Mouse (Mus musculus): ENCODE measurements around the gene Jun. TPM values are rescaled to one million over a fixed set of nuclear protein-coding genes. Genes with fewer than 3 reads are reported as not detected.

Gene Jun
- polyA plus RNA-seq, 1 experiment: 4.1 TPM

DNA sequence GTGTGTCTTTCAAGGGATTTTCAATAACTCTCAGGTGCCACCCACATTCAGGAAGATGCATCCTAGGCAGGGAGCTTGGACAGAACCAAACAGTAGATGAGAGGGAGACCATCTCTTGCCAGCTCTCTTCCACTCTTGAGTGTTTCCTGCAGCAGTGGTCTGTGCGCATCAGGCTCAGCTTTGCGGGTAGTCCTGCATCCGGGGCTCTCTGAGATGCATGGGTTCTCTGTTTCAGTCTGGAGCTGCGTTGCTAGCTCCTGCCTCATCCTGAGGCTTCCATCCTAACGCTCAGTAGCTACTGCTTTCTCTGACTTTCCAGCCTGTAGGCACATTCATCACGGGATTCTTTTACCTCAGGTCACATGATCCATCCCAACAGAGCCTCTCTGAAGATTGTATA, 43.9 kb upstream of the Jun start:
- Histone ChIP-seq H3K36me3 (ENCODE audit: control insufficient read depth, insufficient read depth, low read length) (no peaks in the 10 kb centered on the region), H3K27ac (ENCODE audit: control insufficient read depth, insufficient read depth, low read depth, low read length) (no peak overlapping the region), H3K4me3 (ENCODE audit: control insufficient read depth, low read depth, low read length) (no peak overlapping the region), H3K27me3 (ENCODE audit: control insufficient read depth, insufficient read depth, low read length) (no peaks in the 10 kb centered on the region), H3K4me1 (ENCODE audit: control insufficient read depth, insufficient read depth, low read length) (no peaks in the 10 kb centered on the region)
- TF ChIP-seq POLR2A (IDR thresholded peaks at IDR 0.05; ENCODE audit: control insufficient read depth, low read depth, low read length): no peak
- TF ChIP-seq CTCF (IDR thresholded peaks at IDR 0.05; ENCODE audit: control insufficient read depth, insufficient read depth, insufficient replicate concordance, low read depth, low read length): no peak

DNA sequence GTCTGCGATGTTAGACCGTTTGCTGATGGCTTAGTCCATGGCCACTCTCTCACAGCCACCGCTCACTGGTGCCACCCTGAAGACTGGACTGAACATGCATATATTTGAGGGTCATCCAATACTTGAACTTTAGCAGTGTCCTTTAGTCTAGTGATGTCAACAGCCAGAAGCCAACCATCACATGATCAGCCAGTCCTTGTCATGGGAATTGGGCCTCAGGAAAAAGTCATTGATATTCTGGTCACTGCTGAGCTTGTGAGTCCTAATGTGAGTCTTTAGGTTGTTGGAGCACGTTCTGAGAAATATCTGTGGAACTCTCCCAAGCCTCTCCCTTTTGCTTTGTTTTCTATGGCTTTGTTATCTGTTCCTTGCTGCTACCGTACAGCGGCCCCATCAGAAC, 43.3 kb upstream of the Jun start:
- no peak overlapping the region for H3K27ac ChIP-seq (ENCODE audit: control insufficient read depth, insufficient read depth, low read depth, low read length)

DNA sequence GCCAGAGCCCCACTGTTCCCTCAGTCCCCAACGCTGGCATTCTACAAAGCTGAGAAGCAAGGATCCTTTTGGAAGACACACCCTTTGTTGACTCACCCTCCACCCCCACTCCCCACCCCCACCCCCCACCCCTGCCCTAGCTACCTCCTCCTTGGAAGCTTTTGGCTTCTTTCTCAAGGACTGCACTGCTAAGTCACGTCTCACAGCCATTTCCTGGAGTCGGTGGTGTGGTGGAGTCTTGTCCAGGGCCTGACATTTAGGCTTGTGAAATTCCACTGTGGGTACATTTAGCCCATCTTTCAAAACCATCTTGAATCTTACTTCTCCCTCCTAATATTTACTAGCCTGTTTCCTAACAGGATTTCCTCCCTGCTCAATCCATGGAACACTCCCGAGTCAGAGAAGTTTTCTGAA, 42.7 kb upstream of the Jun start:
- Histone ChIP-seq H3K36me3 (ENCODE audit: control insufficient read depth, insufficient read depth, low read length) (no peaks in the 10 kb centered on the region), H3K4me1 (ENCODE audit: control insufficient read depth, insufficient read depth, low read length) (no peaks in the 10 kb centered on the region), H3K4me3 (ENCODE audit: control insufficient read depth, low read depth, low read length) (no peak overlapping the region), H3K27ac (ENCODE audit: control insufficient read depth, insufficient read depth, low read depth, low read length) (no peak overlapping the region), H3K27me3 (ENCODE audit: control insufficient read depth, insufficient read depth, low read length) (no peaks in the 10 kb centered on the region)
- no peak for TF ChIP-seq CTCF (IDR thresholded peaks at IDR 0.05; ENCODE audit: control insufficient read depth, insufficient read depth, insufficient replicate concordance, low read depth, low read length)
- TF ChIP-seq POLR2A (IDR thresholded peaks at IDR 0.05; ENCODE audit: control insufficient read depth, low read depth, low read length): no peak

More for the DNA sequence above, 43.3 kb upstream of the Jun start:
- no peaks in the 10 kb centered on the region for H3K4me1 ChIP-seq (ENCODE audit: control insufficient read depth, insufficient read depth, low read length)
- TF ChIP-seq POLR2A (IDR thresholded peaks at IDR 0.05; ENCODE audit: control insufficient read depth, low read depth, low read length): no peak
- no peak for TF ChIP-seq CTCF (IDR thresholded peaks at IDR 0.05; ENCODE audit: control insufficient read depth, insufficient read depth, insufficient replicate concordance, low read depth, low read length)
- H3K4me3 ChIP-seq (ENCODE audit: control insufficient read depth, low read depth, low read length): no peak overlapping the region
- no peaks in the 10 kb centered on the region for H3K36me3 ChIP-seq (ENCODE audit: control insufficient read depth, insufficient read depth, low read length)
- H3K27me3 ChIP-seq (ENCODE audit: control insufficient read depth, insufficient read depth, low read length): no peaks in the 10 kb centered on the region

DNA sequence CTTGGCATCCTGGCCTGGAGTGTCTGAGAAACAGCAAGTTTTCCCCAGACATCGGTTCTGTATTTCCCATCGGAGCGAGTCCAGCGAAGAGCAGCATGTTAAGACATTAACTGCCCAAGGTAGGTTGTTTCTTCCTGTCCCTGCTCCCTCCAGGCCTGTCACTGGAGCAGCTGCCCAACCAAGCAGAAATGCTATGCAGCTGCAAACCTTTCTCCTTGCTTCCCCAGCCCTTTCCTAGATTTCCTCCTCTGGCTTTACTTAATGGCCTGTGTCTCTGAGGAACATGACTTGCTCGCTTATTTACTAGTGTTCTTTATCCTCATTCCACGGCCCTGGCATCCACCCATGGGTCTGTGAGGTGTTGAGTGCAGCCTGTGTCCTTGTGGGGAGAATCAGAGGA, 41.6 kb upstream of the Jun start:
- no peak overlapping the region for H3K4me3 ChIP-seq (ENCODE audit: control insufficient read depth, low read depth, low read length)
- no peaks in the 10 kb centered on the region for H3K27me3 ChIP-seq (ENCODE audit: control insufficient read depth, insufficient read depth, low read length)
- TF ChIP-seq POLR2A (IDR thresholded peaks at IDR 0.05; ENCODE audit: control insufficient read depth, low read depth, low read length): no peak
- no peaks in the 10 kb centered on the region for H3K4me1 ChIP-seq (ENCODE audit: control insufficient read depth, insufficient read depth, low read length)
- H3K36me3 ChIP-seq (ENCODE audit: control insufficient read depth, insufficient read depth, low read length): no peaks in the 10 kb centered on the region
- no peak overlapping the region for H3K27ac ChIP-seq (ENCODE audit: control insufficient read depth, insufficient read depth, low read depth, low read length)

DNA sequence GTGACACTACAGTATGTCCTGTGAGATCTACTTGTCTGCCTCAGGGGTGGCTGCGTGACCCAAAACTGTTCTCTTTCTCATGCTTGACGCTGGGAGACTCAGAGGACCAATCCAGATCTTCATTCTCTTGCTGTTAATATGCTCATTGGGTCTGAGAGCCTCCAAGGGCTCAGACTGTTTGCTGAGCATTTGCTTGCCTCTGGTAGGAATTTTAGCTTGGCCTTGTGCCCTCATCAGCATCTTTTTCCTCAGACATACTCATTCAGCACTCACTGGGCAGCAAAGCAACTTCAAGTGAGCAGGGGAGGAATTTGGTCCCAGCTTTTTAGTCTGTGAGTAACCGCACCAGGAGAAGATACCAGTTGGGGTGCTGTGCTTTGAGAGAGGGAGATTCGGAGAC, 40.5 kb upstream of the Jun start:
- Histone ChIP-seq H3K4me1 (ENCODE audit: control insufficient read depth, insufficient read depth, low read length) (no peaks in the 10 kb centered on the region), H3K36me3 (ENCODE audit: control insufficient read depth, insufficient read depth, low read length) (no peaks in the 10 kb centered on the region), H3K27ac (ENCODE audit: control insufficient read depth, insufficient read depth, low read depth, low read length) (no peak overlapping the region), H3K4me3 (ENCODE audit: control insufficient read depth, low read depth, low read length) (no peak overlapping the region; the same call in 1 of the 2 replicates), H3K27me3 (ENCODE audit: control insufficient read depth, insufficient read depth, low read length) (no peaks in the 10 kb centered on the region)
- TF ChIP-seq CTCF (IDR thresholded peaks at IDR 0.05; ENCODE audit: control insufficient read depth, insufficient read depth, insufficient replicate concordance, low read depth, low read length) (no peak), POLR2A (IDR thresholded peaks at IDR 0.05; ENCODE audit: control insufficient read depth, low read depth, low read length) (no peak)

DNA sequence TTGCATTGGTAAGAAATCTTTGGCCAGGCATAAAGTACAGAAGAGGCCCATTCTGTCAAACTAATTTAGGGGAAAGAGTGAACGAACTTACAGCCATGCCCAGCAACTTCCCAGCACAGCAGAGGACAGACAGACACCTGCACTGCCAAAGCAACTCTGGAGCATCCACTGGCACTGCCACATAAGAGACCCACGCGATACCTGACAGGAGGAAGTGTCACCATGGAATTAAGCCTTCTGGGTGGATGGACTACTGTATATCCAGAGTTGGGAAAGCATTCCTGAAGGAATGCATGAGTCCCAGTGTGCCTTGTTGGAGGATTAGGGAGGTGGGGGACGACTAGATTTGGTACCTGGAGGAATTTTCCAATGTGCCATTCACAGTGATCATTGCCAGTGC, 39.5 kb upstream of the Jun start:
- no peaks in the 10 kb centered on the region for H3K4me1 ChIP-seq (ENCODE audit: control insufficient read depth, insufficient read depth, low read length)
- no peak overlapping the region for H3K27ac ChIP-seq (ENCODE audit: control insufficient read depth, insufficient read depth, low read depth, low read length)
- TF ChIP-seq CTCF (IDR thresholded peaks at IDR 0.05; ENCODE audit: control insufficient read depth, insufficient read depth, insufficient replicate concordance, low read depth, low read length) (no peak), POLR2A (IDR thresholded peaks at IDR 0.05; ENCODE audit: control insufficient read depth, low read depth, low read length) (no peak)
- H3K36me3 ChIP-seq (ENCODE audit: control insufficient read depth, insufficient read depth, low read length): no peaks in the 10 kb centered on the region
- no peaks in the 10 kb centered on the region for H3K27me3 ChIP-seq (ENCODE audit: control insufficient read depth, insufficient read depth, low read length)
- no peak overlapping the region; the same call in 1 of the 2 replicates for H3K4me3 ChIP-seq (ENCODE audit: control insufficient read depth, low read depth, low read length)

DNA sequence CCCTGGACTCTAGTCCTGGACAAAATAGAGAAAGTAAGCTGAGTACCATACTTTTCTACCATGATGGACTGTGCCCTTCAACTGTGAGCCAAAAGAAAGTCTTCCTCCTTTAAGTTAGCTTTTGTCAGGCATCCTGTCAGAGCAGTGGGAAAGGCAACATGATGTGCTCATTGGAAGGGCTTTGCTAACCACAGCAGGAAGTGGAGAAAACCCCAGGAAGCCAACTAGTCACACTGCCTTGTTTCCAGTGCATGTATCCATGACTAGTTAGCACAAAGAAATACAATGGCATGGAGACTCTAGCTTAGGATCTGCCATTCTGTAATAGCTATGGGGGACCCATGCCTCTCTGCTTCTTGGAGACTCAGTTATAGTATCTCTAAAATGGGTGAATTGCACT, 37.9 kb upstream of the Jun start:
- TF ChIP-seq POLR2A (IDR thresholded peaks at IDR 0.05; ENCODE audit: control insufficient read depth, low read depth, low read length) (no peak), CTCF (IDR thresholded peaks at IDR 0.05; ENCODE audit: control insufficient read depth, insufficient read depth, insufficient replicate concordance, low read depth, low read length) (no peak)
- no peaks in the 10 kb centered on the region for H3K4me1 ChIP-seq (ENCODE audit: control insufficient read depth, insufficient read depth, low read length)
- no peaks in the 10 kb centered on the region for H3K27me3 ChIP-seq (ENCODE audit: control insufficient read depth, insufficient read depth, low read length)
- H3K36me3 ChIP-seq (ENCODE audit: control insufficient read depth, insufficient read depth, low read length): no peaks in the 10 kb centered on the region
- no peak overlapping the region for H3K4me3 ChIP-seq (ENCODE audit: control insufficient read depth, low read depth, low read length)
- no peak overlapping the region for H3K27ac ChIP-seq (ENCODE audit: control insufficient read depth, insufficient read depth, low read depth, low read length)

DNA sequence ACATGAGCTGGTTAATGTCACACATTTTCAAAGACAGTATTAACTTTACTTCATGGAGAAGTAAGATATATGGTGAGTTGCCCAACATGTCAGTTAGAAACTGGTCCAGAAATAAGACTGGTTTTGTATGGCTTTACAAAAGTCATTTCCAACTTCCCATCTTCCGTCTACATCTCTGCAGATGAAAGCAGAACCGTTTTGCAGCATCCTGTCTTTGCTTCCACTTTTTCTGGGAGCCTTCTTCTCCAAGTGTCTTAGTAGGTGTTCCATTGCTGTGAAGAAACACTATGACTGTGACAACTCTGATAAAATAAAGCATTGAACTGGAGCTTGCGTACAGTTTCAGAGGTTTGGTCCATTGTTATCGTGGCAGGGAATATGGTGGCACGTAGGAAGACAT, 37.0 kb upstream of the Jun start:
- Histone ChIP-seq H3K27ac (ENCODE audit: control insufficient read depth, insufficient read depth, low read depth, low read length) (no peak overlapping the region), H3K4me3 (ENCODE audit: control insufficient read depth, low read depth, low read length) (no peak overlapping the region), H3K36me3 (ENCODE audit: control insufficient read depth, insufficient read depth, low read length) (no peaks in the 10 kb centered on the region), H3K4me1 (ENCODE audit: control insufficient read depth, insufficient read depth, low read length) (no peaks in the 10 kb centered on the region), H3K27me3 (ENCODE audit: control insufficient read depth, insufficient read depth, low read length) (no peaks in the 10 kb centered on the region)
- TF ChIP-seq CTCF (IDR thresholded peaks at IDR 0.05; ENCODE audit: control insufficient read depth, insufficient read depth, insufficient replicate concordance, low read depth, low read length) (no peak), POLR2A (IDR thresholded peaks at IDR 0.05; ENCODE audit: control insufficient read depth, low read depth, low read length) (no peak)

All from testis, adult 2 months (tissue).